Comparison of ENCODE assay signal across 6 mouse cellular contexts in genomic region chr16:31372316-31372715, GRCm38 (mm10). TPM values are rescaled to one million over a fixed set of nuclear protein-coding genes. Genes with fewer than 3 reads are reported as not detected.
"Had no signal": no experiment of that assay in that cellular context is flagged by ENCODE, and none has a peak within 500 bp of the region (broad histone marks: within the 10 kb centered on the region; RNA-seq: fewer than 3 reads in every experiment).

No protein-coding gene starts in this region.

RNA-seq across cellular contexts. Expression of gene Apod, which starts 57.7 kb away (rescaled TPM):
- polyA plus RNA-seq: liver, adult 2 months; liver, embryonic 11.5 days; liver, embryonic 12.5 days; liver, embryonic 15.5 days; liver, embryonic 16.5 days; lung, embryonic 14.5 days had no signal
